25 mouse cellular contexts compared by ENCODE assay signal in the genomic region with DNA sequence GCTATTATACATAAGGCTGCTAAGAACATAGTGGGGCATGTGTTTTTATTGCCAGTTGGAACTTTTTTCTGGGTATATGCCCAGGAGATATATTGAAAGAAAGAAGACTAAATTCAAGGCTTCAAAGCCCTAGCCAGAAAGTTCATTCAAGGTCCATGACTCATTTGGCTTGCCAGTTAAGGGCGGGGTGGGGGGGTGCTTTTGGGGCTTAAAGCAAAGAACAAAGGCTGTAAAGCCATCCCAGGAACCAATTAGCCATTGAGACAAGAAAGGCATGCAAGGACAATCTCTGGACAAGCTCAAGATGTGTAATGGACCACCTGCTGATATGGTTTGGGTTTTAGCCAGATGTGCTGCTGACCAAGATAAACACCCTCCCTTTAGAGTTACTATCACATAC.
"Had no signal": no experiment of that assay in that cellular context is flagged by ENCODE, and none has a peak within 500 bp of the region (broad histone marks: within the 10 kb centered on the region; RNA-seq: fewer than 3 reads in every experiment).

No protein-coding gene starts in this region.

- H3K27ac ChIP-seq: kidney, postnatal 0 days; layer of hippocampus, adult 2 months; limb, embryonic 10.5 days; limb, embryonic 13.5 days; liver, embryonic 12.5 days; liver, embryonic 15.5 days; lung, embryonic 15.5 days; neural tube, embryonic 12.5 days; neural tube, embryonic 15.5 days; stomach, postnatal 0 days had no signal

- H3K4me2 ChIP-seq: limb, embryonic 13.5 days; liver, embryonic 12.5 days; liver, embryonic 15.5 days; lung, embryonic 15.5 days; midbrain, embryonic 11.5 days; neural tube, embryonic 12.5 days; neural tube, embryonic 15.5 days had no signal

- ATAC-seq: liver, embryonic 12.5 days had no signal

- DNase-seq: kidney, postnatal 25 days; layer of hippocampus, adult 9-11 months; liver; lung, adult 18-20 months; lung, postnatal 14 days; lung, postnatal 4 days; midbrain, embryonic 14.5 days; right cerebral cortex, adult 18-20 months; right cerebral cortex, postnatal 14 days; right cerebral cortex, postnatal 4 days; spleen, adult 18-20 months; thymus, adult 2 months; thymus, postnatal 14 days; thymus, postnatal 4 days had no signal

- H3K27me3 ChIP-seq: limb, embryonic 13.5 days; liver, embryonic 12.5 days; liver, embryonic 15.5 days; lung, embryonic 15.5 days; neural tube, embryonic 12.5 days; neural tube, embryonic 15.5 days had no signal

- H3K4me3 ChIP-seq: layer of hippocampus, adult 2 months; limb, embryonic 10.5 days; limb, embryonic 13.5 days; liver, embryonic 12.5 days; liver, embryonic 15.5 days; lung, embryonic 15.5 days; neural tube, embryonic 12.5 days; neural tube, embryonic 15.5 days had no signal

- H3K36me3 ChIP-seq: limb, embryonic 10.5 days; limb, embryonic 13.5 days; liver, embryonic 12.5 days; liver, embryonic 15.5 days; lung, embryonic 15.5 days; neural tube, embryonic 12.5 days; neural tube, embryonic 15.5 days had no signal

- H3K4me1 ChIP-seq: limb, embryonic 10.5 days; limb, embryonic 13.5 days; liver, embryonic 12.5 days; liver, embryonic 15.5 days; lung, embryonic 15.5 days; neural tube, embryonic 12.5 days; neural tube, embryonic 15.5 days had no signal

- H3K9me3 ChIP-seq: limb, embryonic 10.5 days; liver, embryonic 15.5 days; lung, embryonic 15.5 days; neural tube, embryonic 12.5 days had no signal

- H3K9ac ChIP-seq: limb, embryonic 13.5 days; liver, embryonic 12.5 days; liver, embryonic 15.5 days; lung, embryonic 15.5 days; neural tube, embryonic 12.5 days; neural tube, embryonic 15.5 days had no signal
